Mouse (Mus musculus) midbrain, embryonic 11.5 days (tissue): ENCODE results near the gene Chka. TPM values are rescaled to one million over a fixed set of nuclear protein-coding genes. Genes with fewer than 3 reads are reported as not detected.
A peak's percentile ranks its signal among the peaks of the same experiment; 100 is the strongest.

Experiments
- ATAC-seq: fragments of 200-750 bp; cut with Nextera tagmentation; 2 replicates; pipeline ENCODE4 v1.8.0; 2017; ENCODE audit warnings: moderate TSS enrichment, moderate library complexity; ENCODE audit not compliant: low FRiP score
- DNase-seq: peaks from one replicate; pipeline ENCODE4 v3.0.0; 2015; ENCODE audit warnings: low spot score; ENCODE audit errors: missing footprints
- H3K27ac ChIP-seq: fragments of 300-500 bp; sonication (generic); 2 replicates; pipeline ENCODE4 v1.5.1; 2014; ENCODE audit warnings: low read depth, low read length
- H3K27me3 ChIP-seq: fragments of 300-500 bp; sonication (generic); 2 replicates; pipeline ENCODE4 v1.6.1; 2014; ENCODE audit warnings: mild to moderate bottlenecking, low read length, moderate library complexity, mixed read lengths; ENCODE audit not compliant: control insufficient read depth, insufficient read depth
- H3K36me3 ChIP-seq: fragments of 300-500 bp; sonication (generic); 2 replicates; pipeline ENCODE4 v1.6.1; 2014; ENCODE audit warnings: mild to moderate bottlenecking, low read length, moderate library complexity, mixed read lengths; ENCODE audit not compliant: control insufficient read depth, insufficient read depth
- H3K4me1 ChIP-seq: fragments of 300-500 bp; sonication (generic); 2 replicates; pipeline ENCODE4 v1.6.1; 2014; ENCODE audit warnings: low read length; ENCODE audit not compliant: control insufficient read depth, insufficient read depth
- H3K4me2 ChIP-seq: fragments of 300-500 bp; sonication (generic); 2 replicates; pipeline ENCODE4 v1.6.1; 2014; ENCODE audit warnings: mild to moderate bottlenecking, moderate library complexity
- H3K4me3 ChIP-seq: fragments of 300-500 bp; sonication (generic); 2 replicates; pipeline ENCODE4 v1.5.1; 2014; ENCODE audit warnings: low read depth, low read length
- H3K9ac ChIP-seq: fragments of 300-500 bp; sonication (generic); 2 replicates; pipeline ENCODE4 v1.6.1; 2014; ENCODE audit warnings: low read length
- H3K9me3 ChIP-seq: fragments of 300-500 bp; sonication (generic); 2 replicates; pipeline ENCODE4 v1.6.1; 2016; ENCODE audit warnings: low read length; ENCODE audit not compliant: control insufficient read depth
- WGBS: fragments of 180-500 bp; shearing (Covaris S2); extraction: QIAGEN DNeasy Blood & Tissue Kit; methylation state at CpG from one replicate; pipeline ENCODE4 v1.1.7; 2014; 5-methylcytosine and 5-hydroxymethylcytosine counted together
- polyA plus RNA-seq: library from polyadenylated mRNA; unstranded; fragments of >200 nt; fragmentation: Nextera tagmentation; extraction: Ambion mirVana; gene quantifications from 2 replicates; pipeline ENCODE4 v1.2.1, GENCODE M21; 2014

The Chka gene
- polyA plus RNA-seq, 1 experiment from 2014 or later: 53.0 TPM

DNA sequence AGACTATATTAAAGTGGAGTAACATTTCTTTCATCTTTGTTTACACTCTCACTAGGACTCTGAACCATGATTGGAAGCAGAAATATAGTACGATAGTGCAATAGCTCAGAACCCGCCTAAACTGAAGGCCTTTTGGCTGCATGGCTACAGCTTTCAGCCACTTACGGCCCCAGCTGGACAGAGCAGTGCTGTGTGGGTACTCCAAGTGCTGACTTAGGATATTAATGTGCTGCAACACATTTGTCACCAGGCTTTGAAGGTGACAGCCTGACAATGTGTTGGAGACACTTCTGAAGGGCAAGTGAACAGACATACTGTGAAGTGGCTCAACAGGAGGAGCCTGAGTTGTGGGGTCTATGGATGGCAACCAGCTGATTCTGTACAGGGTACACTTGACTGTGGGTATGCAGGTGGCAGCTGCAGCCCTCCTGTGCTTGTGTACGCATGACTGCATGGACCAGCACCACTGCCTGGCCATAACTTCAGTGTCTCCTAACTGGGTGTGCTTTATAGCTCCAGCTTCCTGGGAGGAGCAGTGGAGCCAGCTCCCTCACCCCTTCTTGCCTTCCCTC lies 42.1 kb downstream of the Chka start:
- no peak overlapping the region for H3K4me2 ChIP-seq
- no peak for DNase-seq
- H3K4me3 ChIP-seq: no peak overlapping the region
- no peak overlapping the region for H3K27ac ChIP-seq
- no peak for ATAC-seq
- no peaks in the 10 kb centered on the region for H3K27me3 ChIP-seq
- H3K4me1 ChIP-seq: peaks cover 8% of the 10 kb centered on the region
- peaks cover 23% of the 10 kb centered on the region for H3K36me3 ChIP-seq
- H3K9ac ChIP-seq: no peak overlapping the region
- 91% methylated on average over 4 of the region's 4 CpGs for WGBS
- H3K9me3 ChIP-seq: no peaks in the 10 kb centered on the region

DNA sequence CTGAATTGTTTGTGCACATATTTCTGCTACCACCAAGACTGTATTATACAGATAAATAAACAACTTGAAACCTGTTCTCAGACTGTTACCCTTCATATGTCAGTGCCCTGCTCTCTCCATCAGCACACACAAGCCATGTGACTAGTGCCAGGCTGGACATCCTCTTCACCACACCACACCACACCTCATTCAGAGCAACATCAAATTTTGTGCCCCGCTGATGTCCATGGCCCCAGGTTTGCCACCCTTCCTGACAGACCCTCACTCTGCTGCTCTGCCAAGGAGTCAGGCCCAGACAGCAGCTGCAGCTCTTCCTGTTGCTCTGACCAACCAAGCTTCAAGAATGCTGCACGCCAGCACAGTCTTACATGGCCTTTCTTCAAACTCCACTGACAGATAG lies 42.7 kb downstream of the Chka start:
- no peak overlapping the region for H3K4me2 ChIP-seq
- DNase-seq: no peak
- no peak overlapping the region for H3K9ac ChIP-seq
- no peaks in the 10 kb centered on the region for H3K27me3 ChIP-seq
- ATAC-seq: no peak
- peaks cover 8% of the 10 kb centered on the region for H3K4me1 ChIP-seq
- peaks cover 23% of the 10 kb centered on the region for H3K36me3 ChIP-seq
- 72% methylated on average over 2 of the region's 2 CpGs for WGBS
- H3K4me3 ChIP-seq: no peak overlapping the region
- H3K27ac ChIP-seq: no peak overlapping the region
- H3K9me3 ChIP-seq: no peaks in the 10 kb centered on the region

DNA sequence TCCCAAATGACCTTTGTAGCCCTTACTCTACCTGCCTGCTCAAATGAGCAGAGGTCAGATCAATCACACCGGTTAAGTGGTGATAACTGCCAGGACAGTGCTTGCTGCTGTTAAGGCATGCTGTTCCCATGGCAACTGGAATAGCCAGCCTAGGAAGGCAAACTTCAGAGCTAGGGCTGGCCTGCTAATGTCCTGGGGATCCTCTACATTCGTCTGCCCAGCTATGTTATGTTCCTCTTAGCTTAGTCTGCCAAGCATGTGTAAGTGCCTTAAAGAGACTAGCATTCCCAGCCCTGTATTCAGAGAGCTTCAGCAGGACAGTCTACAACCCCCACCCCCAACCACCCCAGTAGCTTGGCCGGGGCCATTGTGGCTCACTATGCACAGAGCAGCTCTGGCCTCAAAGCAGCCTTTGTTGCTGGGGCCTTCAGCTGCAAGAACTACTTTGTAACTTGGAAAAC lies 43.6 kb downstream of the Chka start:
- WGBS: 16% methylated on average over 3 of the region's 3 CpGs
- Histone ChIP-seq H3K4me3 (no peak overlapping the region), H3K27ac (peak overlapping the region; percentile 41), H3K4me1 (peaks cover 8% of the 10 kb centered on the region), H3K27me3 (no peaks in the 10 kb centered on the region), H3K9me3 (no peaks in the 10 kb centered on the region), H3K9ac (peak overlapping the region; percentile 20; the same call in 1 of the 2 replicates), H3K36me3 (peaks cover 23% of the 10 kb centered on the region), H3K4me2 (no peak overlapping the region)
- DNase-seq (peak; percentile 89), ATAC-seq (peak; percentile 82)

DNA sequence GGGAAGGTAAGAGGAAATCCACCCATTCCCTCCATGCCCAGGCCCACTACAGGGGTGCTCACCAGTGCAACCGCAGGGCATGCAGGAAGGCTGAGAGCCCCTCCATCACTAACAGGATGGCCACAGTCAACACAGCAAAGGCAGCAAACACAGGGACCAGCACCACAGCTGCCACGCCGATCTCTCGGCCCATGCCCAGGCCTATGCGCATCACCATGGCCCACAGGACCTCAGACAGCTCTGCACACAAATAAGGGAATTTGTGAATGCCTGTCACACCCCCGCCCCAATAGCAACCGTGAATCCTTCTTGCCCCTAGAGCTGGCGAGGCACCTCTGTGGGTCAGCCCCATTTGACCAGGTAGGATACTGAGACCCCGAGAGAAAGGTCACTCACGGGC lies 44.6 kb downstream of the Chka start:
- Histone ChIP-seq H3K27ac (no peak overlapping the region; the same call in 1 of the 2 replicates), H3K27me3 (no peaks in the 10 kb centered on the region), H3K4me2 (no peak overlapping the region), H3K36me3 (peaks cover 20% of the 10 kb centered on the region), H3K4me1 (peaks cover 8% of the 10 kb centered on the region), H3K9me3 (no peaks in the 10 kb centered on the region), H3K4me3 (no peak overlapping the region), H3K9ac (no peak overlapping the region)
- DNase-seq (no peak), ATAC-seq (0 out of 2 replicates have a peak, but pooled peaks have one; percentile 14)
- 94% methylated on average over 10 of the region's 10 CpGs for WGBS

DNA sequence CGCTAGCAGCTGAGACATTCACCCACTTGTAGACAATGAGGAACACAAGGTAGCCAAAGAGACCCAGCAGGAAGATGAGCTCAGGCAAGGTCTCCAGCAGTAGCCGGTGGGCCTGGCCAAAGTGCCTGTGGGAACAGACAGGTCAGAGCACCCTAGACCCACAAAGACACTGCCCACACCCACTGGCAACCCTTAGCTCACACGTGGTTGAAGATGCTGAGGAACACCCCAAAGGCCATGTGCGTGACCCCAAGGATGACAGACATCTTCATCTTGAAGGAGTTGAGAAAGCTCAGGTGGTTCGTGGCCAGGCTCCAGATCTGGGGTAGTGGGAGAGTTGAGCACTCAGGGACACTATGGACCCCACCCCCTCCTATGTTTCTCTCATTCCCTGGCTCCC lies 46.0 kb downstream of the Chka start:
- DNase-seq (no peak), ATAC-seq (no peak)
- Histone ChIP-seq H3K4me1 (peaks cover 8% of the 10 kb centered on the region), H3K27me3 (no peaks in the 10 kb centered on the region), H3K9ac (no peak overlapping the region), H3K27ac (no peak overlapping the region), H3K9me3 (no peaks in the 10 kb centered on the region), H3K4me2 (no peak overlapping the region), H3K4me3 (no peak overlapping the region), H3K36me3 (peaks cover 15% of the 10 kb centered on the region)
- 90% methylated on average over 5 of the region's 5 CpGs for WGBS

DNA sequence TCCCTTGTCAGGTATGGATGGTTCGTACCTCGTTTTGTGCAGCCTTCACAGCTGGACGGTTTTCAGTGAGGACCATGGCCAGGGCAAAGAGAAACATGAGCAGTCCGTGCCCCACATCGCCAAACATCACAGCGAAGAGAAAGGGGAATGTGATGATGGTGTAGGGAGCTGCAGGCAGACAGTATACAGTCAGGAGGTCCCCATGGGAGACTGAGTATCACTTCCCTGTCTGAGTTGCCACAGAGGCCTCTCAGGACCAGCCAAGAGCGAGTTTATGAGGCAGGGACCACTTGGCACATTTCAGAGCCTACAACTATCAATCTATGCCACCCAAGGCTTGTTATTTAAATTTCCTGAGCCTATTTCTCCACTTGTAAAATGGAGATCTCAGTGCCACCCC lies 47.4 kb downstream of the Chka start:
- H3K4me3 ChIP-seq: no peak overlapping the region
- DNase-seq (no peak), ATAC-seq (no peak)
- WGBS: 90% methylated on average over 7 of the region's 7 CpGs
- no peaks in the 10 kb centered on the region for H3K27me3 ChIP-seq
- peaks cover 11% of the 10 kb centered on the region for H3K4me1 ChIP-seq
- no peak overlapping the region for H3K27ac ChIP-seq
- peaks cover 4% of the 10 kb centered on the region; the same call in 1 of the 2 replicates for H3K36me3 ChIP-seq
- no peak overlapping the region for H3K9ac ChIP-seq
- no peak overlapping the region for H3K4me2 ChIP-seq
- H3K9me3 ChIP-seq: no peaks in the 10 kb centered on the region

DNA sequence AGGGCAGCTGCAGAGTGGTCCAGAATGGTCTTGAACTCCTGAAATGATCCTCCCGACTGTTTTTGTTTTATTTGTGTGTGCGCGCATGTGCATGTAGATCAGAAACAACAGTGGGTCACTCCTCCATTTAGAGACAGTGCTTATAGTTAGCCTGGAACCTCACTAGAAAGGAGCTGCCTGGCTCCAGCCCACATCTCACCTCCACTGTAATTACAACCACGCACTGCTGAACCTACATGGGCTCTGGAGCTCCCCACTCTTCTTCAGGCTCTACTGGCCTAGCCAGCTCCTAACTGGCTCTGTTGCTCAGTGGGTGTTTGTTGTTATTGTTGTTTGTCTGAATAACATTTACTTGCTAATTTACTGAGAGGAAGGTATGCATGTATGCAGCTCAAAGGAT lies 48.0 kb downstream of the Chka start:
- Histone ChIP-seq H3K27ac (no peak overlapping the region), H3K4me3 (no peak overlapping the region), H3K27me3 (no peaks in the 10 kb centered on the region), H3K9me3 (no peaks in the 10 kb centered on the region), H3K4me1 (peaks cover 11% of the 10 kb centered on the region), H3K4me2 (no peak overlapping the region), H3K9ac (no peak overlapping the region), H3K36me3 (no peaks in the 10 kb centered on the region)
- WGBS: 96% methylated on average over 4 of the region's 4 CpGs
- no peak for DNase-seq
- ATAC-seq: no peak

DNA sequence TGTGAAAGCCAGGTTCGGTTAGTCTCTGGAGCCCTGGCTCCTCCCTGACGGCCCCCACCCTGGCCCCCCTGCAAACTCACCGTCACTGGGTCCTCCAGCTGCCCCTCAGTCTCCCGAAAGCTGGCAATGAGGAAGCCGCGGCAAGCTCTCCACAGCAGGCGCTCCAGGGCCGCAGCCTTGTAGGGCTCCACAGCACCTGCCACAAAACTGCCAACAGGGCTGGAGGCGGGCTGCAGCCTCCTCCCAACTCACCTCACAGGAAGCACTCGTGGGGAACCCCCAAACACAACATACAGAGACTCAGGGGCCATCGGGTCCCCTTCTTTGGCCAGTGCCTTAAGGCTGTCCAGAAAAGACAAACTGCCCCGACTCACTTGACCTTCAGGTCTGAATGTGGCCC lies 51.4 kb downstream of the Chka start:
- Histone ChIP-seq H3K9me3 (no peaks in the 10 kb centered on the region), H3K27ac (no peak overlapping the region), H3K4me3 (no peak overlapping the region), H3K36me3 (0 out of 2 replicates have a peak, but pooled peaks cover under 1% of the 10 kb centered on the region), H3K4me1 (peaks cover 15% of the 10 kb centered on the region), H3K27me3 (no peaks in the 10 kb centered on the region; the same call in 1 of the 2 replicates), H3K9ac (no peak overlapping the region), H3K4me2 (no peak overlapping the region)
- DNase-seq (no peak), ATAC-seq (no peak)
- WGBS: 74% methylated on average over 12 of the region's 12 CpGs

DNA sequence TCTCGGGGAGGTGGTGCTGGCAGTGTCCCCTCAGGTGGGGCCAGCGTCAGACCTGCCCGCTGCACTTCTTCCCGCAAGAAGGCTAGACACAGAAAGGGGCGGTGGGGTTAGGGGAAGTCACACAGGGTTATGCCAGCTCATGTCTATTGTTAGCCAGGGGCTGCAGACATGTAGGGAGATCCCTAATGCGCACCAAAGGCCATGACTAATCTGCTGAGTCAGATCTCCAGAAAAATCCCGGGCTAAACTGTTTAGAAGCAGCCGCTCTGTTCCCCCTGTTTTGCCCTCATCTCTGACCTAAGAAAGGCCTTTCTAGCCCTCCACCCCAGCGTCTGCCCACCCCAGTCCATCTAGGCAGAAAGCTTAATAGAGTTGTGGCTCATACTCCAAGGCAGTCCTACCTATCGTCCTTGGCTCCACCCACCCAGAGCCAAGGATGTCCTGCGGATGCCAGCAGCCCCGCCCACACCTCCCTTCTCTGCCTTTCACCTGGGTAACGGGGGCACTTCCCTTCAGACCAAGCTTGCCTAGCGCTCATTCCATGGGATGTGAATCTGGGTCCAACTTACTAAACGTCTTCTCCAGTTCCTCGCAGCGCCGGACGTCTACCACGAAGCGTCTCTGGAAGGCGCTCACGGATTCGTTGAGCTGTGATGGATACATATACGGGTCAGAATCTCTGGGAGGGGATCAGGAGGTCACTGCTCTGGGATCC lies 52.2 kb downstream of the Chka start:
- WGBS: 63% methylated on average over 25 of the region's 25 CpGs
- Histone ChIP-seq H3K27ac (no peak overlapping the region), H3K4me3 (no peak overlapping the region), H3K9ac (no peak overlapping the region), H3K36me3 (peaks cover 9% of the 10 kb centered on the region; the same call in 1 of the 2 replicates), H3K4me1 (peaks cover 15% of the 10 kb centered on the region), H3K9me3 (no peaks in the 10 kb centered on the region), H3K27me3 (no peaks in the 10 kb centered on the region; the same call in 1 of the 2 replicates), H3K4me2 (no peak overlapping the region)
- no peak for DNase-seq
- no peak for ATAC-seq
